Mouse (Mus musculus) adrenal gland, postnatal 36 days (tissue): ENCODE data around the gene Pglyrp1. TPM values are rescaled to one million over a fixed set of nuclear protein-coding genes. Genes with fewer than 3 reads are reported as not detected.

ENCODE experiments used
- DNase-seq, 2 experiments: peaks; one replicate each; pipeline ENCODE4 v3.0.0; 2021; ENCODE audit warnings: mixed read lengths in 1 of 2
- total RNA-seq, 2 experiments: library from RNA; stranded (reverse); gene quantifications; 2 replicates each; pipeline ENCODE4 v1.2.3; 2021

Gene Pglyrp1
- total RNA-seq, 2 experiments from 2014 or later: 0.56 to 1.3 TPM

- DNase-seq: no peak
These were observed 13.8 kb downstream of the Pglyrp1 start for GRCm38 (mm10) chr7:18884745-18885422.

GRCm38 (mm10) chr7:18886963-18887362 is 15.8 kb downstream of the Pglyrp1 start:
- no peak for DNase-seq

GRCm38 (mm10) chr7:18890848-18891247 is 19.7 kb downstream of the Pglyrp1 start:
- no peak for DNase-seq

GRCm38 (mm10) chr7:18891872-18892599 is 20.9 kb downstream of the Pglyrp1 start:
- DNase-seq: peak; percentile 89 to 92

- DNase-seq: no peak
These were observed 21.9 kb downstream of the Pglyrp1 start for GRCm38 (mm10) chr7:18893009-18893408.

GRCm38 (mm10) chr7:18893651-18894430 is 22.7 kb downstream of the Pglyrp1 start:
- DNase-seq: peak; percentile 75 to 89

GRCm38 (mm10) chr7:18896536-18896935 is 25.4 kb downstream of the Pglyrp1 start:
- peak; percentile 32 to 68 for DNase-seq

GRCm38 (mm10) chr7:18900513-18900912 is 29.4 kb downstream of the Pglyrp1 start:
- no peak for DNase-seq

GRCm38 (mm10) chr7:18902486-18902885 is 31.4 kb downstream of the Pglyrp1 start:
- no peak for DNase-seq

- DNase-seq: no peak
These were observed 33.8 kb downstream of the Pglyrp1 start for GRCm38 (mm10) chr7:18904971-18905370.

- no peak for DNase-seq
These were observed 38.7 kb downstream of the Pglyrp1 start for GRCm38 (mm10) chr7:18909797-18910196.

- DNase-seq: peak; percentile 94 to 96
These were observed 39.2 kb downstream of the Pglyrp1 start, which contains the start of gene Ccdc61 for GRCm38 (mm10) chr7:18910241-18910831. Gene Ccdc61, minus strand, starts transcription at chr7:18910415.

GRCm38 (mm10) chr7:18916254-18916653 is 45.1 kb downstream of the Pglyrp1 start:
- DNase-seq: no peak

- peak; percentile 30 to 37 for DNase-seq
These were observed 46.8 kb downstream of the Pglyrp1 start for GRCm38 (mm10) chr7:18917931-18918330.

GRCm38 (mm10) chr7:18921069-18921468 is 49.9 kb downstream of the Pglyrp1 start:
- peak; percentile 65 to 80 for DNase-seq

- no peak for DNase-seq
These were observed 51.7 kb downstream of the Pglyrp1 start for GRCm38 (mm10) chr7:18922807-18923206.

- DNase-seq: no peak
These were observed 52.1 kb downstream of the Pglyrp1 start for GRCm38 (mm10) chr7:18923267-18923666.

- DNase-seq: no peak
These were observed 52.6 kb downstream of the Pglyrp1 start for GRCm38 (mm10) chr7:18923711-18924191.

GRCm38 (mm10) chr7:18924321-18924720 is 53.2 kb downstream of the Pglyrp1 start:
- DNase-seq: no peak

- DNase-seq: peak; percentile 89 to 92
These were observed 54.2 kb downstream of the Pglyrp1 start, which contains the start of gene Nova2 for GRCm38 (mm10) chr7:18925162-18925938. Gene Nova2, plus strand, starts transcription at chr7:18925888.
